Mouse (Mus musculus) Patski (cell line): Measurements from ENCODE around the gene Nek8. TPM values are rescaled to one million over a fixed set of nuclear protein-coding genes. Genes with fewer than 3 reads are reported as not detected.
A peak's percentile ranks its signal among the peaks of the same experiment; 100 is the strongest.

Source experiments
- ATAC-seq: fragments of 100-300 bp; one replicate; pipeline ENCODE4 v1.8.0; 2021
- CTCF ChIA-PET: fragments of 350-600 bp; sonication (Branson Sonifier 250); formaldehyde crosslinking; loops from one replicate; lab custom pipeline; 2022; ENCODE audit warnings: inconsistent platforms; lab: Charles Lee
- POLR2A ChIA-PET: fragments of 350-600 bp; sonication (Branson Sonifier 250); formaldehyde crosslinking; loops from one replicate; lab custom pipeline; 2022; ENCODE audit warnings: antibody characterized with exemption, inconsistent platforms; lab: Charles Lee
- DNase-seq: peaks from one replicate; pipeline ENCODE4 v3.0.0-alpha.2; 2011; ENCODE audit warnings: low read depth, low spot score
- H3K27me3 ChIP-seq: fragments of 371-371 bp; one replicate; pipeline ENCODE4 v1.5.1; 2021
- CTCF ChIP-seq: fragments of 100-300 bp; IDR thresholded peaks from one replicate; pipeline ENCODE4 v1.5.1; 2021
- in situ Hi-C: fragments of 300-500 bp; cut with MboI; formaldehyde crosslinking; loops from 3 replicates; pipeline ENCODE4 v1.11.1; 2018; ENCODE audit warnings: low pct_unique_long_range_greater_than_20kb, mixed read lengths
- polyA plus RNA-seq: library from polyadenylated mRNA; unstranded; gene quantifications from one replicate; pipeline ENCODE4 v1.2.3, GENCODE M21; 2021

Gene Nek8
- polyA plus RNA-seq, 1 experiment from 2014 or later, result 19.6 TPM

DNA sequence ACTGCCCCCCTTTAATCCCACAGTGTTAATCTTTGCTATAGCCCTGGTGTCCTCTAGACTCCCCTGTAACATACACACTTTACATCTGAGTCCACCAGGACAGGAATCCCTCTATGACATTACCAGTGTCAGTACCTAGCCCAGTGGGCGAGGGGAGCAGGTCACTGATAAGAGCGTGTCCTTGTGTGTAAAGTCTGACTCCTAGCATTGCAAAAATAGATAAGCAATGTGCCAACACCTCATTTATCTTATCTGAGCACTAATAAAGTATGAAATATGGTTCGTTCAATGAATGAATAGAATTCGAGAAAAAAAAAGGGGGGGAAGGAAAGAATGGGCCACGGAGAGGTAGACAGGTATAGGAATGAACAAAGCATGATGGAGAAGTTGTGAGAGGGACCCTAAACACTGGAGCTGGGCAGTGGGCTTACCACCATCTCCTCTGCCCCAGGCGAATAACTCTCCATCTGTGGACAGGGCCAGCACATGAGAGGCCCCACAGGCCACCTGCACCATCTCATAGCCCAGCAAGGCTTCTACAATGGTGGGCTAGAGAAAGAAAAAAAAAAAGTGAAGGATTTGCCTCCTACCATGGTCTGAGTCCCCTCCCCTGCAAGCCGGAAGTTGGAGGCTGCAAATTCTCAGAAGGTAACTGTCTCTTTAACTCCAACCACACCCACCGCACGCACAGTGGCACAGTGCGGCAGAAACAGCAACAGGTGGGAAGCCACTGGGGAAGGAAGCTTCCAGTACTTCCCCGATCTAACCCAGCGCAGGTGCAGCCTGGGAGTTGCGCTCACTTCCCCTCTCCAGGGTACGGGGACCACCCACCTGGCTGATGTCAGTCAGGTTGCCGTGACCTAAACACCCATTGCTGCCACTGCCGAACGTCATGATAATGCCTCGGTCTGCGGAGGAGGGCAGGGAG is 7.7 kb downstream of the Nek8 start:
- POLR2A ChIA-PET, result no interaction called here
- no peak for TF ChIP-seq CTCF
- in situ Hi-C loops, result no loop called here
- no peaks in the 10 kb centered on the region for H3K27me3 ChIP-seq
- ATAC-seq, result no peak
- no peak for DNase-seq
- CTCF ChIA-PET, result interaction anchor here (1.1 to 3.7 kb wide), 2 partner anchors 8 to 18 kb away, joined by 3 to 16 read pairs; partner anchors contain the start of genes Nek8 and Tlcd1

DNA sequence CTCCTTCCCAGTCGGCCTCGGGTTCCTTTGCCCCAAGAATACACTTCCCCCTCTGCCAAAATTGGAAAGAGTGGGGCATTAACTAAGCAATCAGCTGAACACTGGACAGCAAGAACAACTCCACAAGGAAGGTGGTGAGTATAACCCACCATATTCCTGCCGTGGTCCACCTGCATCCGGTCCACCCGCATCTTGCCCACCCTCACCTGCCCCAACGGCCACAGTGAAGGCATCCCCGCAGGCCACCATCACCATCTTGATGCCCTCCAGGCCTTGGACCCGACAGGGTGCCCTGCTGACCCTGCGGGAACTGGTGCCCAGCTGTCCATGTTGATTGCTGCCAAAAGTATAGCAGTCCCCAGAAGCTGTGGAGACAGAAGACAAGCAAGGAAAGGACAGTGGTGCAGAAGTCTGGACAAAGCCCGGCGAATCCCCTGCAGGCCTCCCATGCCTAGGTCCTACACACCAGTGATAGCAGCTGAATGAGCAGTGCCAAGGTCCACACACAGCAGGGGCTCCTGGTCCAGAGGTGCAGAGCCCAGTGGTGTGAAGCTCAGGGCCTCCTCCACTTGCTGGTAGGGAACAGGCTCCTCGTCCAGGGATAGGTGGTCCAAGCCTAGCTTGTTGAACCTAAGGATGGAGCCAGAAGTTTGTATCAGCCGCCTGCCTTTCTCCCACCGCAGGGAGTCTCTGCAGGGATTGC is 9.1 kb downstream of the Nek8 start:
- CTCF ChIA-PET, result interaction anchor here (1.1 to 3.7 kb wide), 2 partner anchors 9 to 16 kb away, joined by 3 to 16 read pairs; partner anchors contain the start of genes Nek8 and Tlcd1
- DNase-seq (no peak), ATAC-seq (no peak)
- in situ Hi-C loops, result no loop called here
- POLR2A ChIA-PET, result interaction anchor here (0.6 kb wide), 1 partner anchor 10 kb away, joined by 3 read pairs; no protein-coding TSS in a partner anchor
- no peaks in the 10 kb centered on the region for H3K27me3 ChIP-seq
- no peak for TF ChIP-seq CTCF

DNA sequence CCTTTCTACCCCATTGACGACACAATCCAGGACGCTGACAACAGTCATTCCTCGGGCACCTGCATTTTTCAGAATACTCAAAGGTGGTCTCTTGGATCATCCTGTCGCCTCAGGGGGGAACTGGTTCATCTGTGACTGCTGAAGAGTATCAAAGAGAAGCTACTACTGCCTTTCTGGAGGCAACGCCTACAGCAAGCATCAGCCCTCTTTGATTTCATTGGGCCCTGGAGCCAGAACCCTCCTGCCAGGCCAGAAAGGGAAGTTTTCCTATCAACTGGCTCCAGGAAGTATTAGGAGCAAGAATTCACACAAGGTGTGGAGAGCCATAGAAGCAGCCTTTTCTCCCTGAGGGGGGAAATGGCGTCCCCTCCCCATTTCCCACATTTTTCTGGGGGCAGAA is 9.8 kb downstream of the Nek8 start:
- no peaks in the 10 kb centered on the region for H3K27me3 ChIP-seq
- ChIA-PET POLR2A (interaction anchor here (4.8 kb wide), 1 partner anchor 9 kb away, joined by 50 read pairs; the partner anchor contains the start of genes Nek8 and Tlcd1), CTCF (interaction anchor here (3.7 kb wide), 1 partner anchor 10 kb away, joined by 16 read pairs; the partner anchor contains the start of genes Nek8 and Tlcd1)
- no peak for ATAC-seq
- TF ChIP-seq CTCF, result no peak
- DNase-seq, result no peak
- in situ Hi-C loops, result no loop called here

DNA sequence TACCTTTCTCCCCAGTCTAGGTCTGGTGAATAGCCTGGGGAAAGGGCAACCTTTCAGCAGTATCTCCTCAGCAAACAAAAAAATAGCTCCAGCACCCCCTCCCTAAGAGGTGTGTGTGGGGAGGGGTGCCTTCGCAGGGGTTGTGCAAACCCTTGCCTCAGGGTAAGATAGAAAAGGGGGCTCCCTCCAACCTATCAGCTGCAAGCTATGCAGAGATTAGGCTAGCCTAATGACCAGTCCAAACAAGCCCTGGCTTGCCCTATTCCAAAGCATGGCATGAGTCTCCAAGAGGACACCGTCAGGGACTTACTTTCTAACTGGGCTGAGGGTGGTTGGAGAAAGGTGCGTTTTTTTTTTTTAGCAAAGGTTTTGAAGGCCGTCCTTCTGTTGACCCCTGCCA is 10.3 kb downstream of the Nek8 start:
- in situ Hi-C loops, result no loop called here
- no peak for ATAC-seq
- no peak for TF ChIP-seq CTCF
- ChIA-PET CTCF (interaction anchor here (3.7 kb wide), 1 partner anchor 11 kb away, joined by 16 read pairs; the partner anchor contains the start of genes Nek8 and Tlcd1), POLR2A (interaction anchor here (4.8 kb wide), 1 partner anchor 9 kb away, joined by 50 read pairs; the partner anchor contains the start of genes Nek8 and Tlcd1)
- H3K27me3 ChIP-seq, result no peaks in the 10 kb centered on the region
- DNase-seq, result no peak

DNA sequence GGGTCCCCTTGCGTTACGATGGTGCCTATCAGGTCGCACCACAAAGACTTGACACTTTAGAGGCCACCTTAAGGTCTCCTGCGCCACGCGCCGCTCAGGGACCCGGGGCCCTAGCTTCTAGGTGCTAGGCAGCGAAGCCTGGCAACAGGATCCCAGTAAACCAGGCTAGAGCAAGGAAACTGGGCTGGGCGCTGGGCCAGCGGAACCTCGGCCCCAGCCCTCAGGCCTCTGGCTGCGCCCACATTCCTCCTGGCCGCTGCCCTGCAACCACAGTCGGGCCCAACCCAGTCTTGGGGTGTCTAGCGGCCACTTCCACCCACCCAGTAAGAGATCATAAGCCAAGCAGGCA is 10.7 kb downstream of the Nek8 start:
- in situ Hi-C loops, result no loop called here
- CTCF ChIA-PET, result interaction anchor here (3.7 kb wide), 1 partner anchor 11 kb away, joined by 16 read pairs; the partner anchor contains the start of genes Nek8 and Tlcd1
- POLR2A ChIA-PET, result interaction anchor here (4.8 kb wide), 1 partner anchor 10 kb away, joined by 50 read pairs; the partner anchor contains the start of genes Nek8 and Tlcd1
- peak; percentile 48 for ATAC-seq
- DNase-seq, result no peak
- no peaks in the 10 kb centered on the region for H3K27me3 ChIP-seq
- no peak for TF ChIP-seq CTCF

DNA sequence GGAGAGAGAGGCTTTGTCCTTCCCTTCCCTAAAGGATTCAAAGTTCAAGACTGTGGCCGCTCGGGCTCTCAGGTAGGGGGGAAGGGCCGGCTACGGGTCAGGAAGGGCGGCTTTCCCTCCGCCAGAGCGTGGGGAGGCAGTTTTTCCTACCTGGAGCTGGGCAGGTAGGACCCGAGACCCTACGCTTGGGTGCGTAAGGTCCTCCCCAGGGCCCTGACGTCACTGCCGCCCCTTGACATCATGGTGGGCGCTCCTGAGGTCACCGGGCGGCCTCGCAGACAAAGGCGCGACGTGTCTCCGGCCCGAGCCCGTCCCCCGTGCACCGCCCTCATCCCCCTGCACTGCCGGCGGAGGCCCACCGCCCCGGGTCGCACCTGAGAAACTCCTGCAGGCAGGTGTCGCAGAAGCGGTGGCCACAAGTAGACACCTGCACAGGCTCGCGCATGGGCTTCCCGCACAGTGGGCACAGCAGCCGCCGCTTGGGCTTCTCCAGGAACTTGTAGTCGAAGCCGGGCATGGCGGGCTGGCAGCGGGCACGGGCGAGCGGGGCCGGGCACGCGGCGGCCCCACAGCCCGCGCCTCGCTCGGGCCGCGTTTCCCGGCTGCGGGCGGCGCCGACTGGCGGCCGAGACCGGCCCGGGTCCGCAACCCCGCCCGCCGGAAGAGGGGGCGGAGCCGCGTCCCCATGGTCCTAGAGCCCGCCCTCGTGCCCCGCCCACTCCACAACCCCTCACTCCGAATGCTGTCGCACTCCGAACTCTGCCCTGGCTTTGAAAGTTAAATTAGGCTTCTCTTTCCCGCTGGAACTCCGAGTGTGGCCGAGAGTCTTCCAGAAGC is 11.3 kb downstream of the Nek8 start, which contains the start of gene Traf4:
TSS of gene Traf4 (minus strand) at position 666 of the 837 bp plus-strand sequence.
- no peak for TF ChIP-seq CTCF
- peak; percentile 47 for ATAC-seq
- no peaks in the 10 kb centered on the region for H3K27me3 ChIP-seq
- DNase-seq, result no peak
- POLR2A ChIA-PET, result interaction anchor here (0.6 to 4.8 kb wide), 2 partner anchors 10 to 386 kb away, joined by 3 to 50 read pairs; partner anchors contain the start of genes Nek8 and Tlcd1
- CTCF ChIA-PET, result interaction anchor here (2.0 to 3.7 kb wide), 2 partner anchors 11 to 12 kb away, joined by 9 to 16 read pairs; partner anchors contain the start of genes Nek8 and Tlcd1
- in situ Hi-C loops, result no loop called here

DNA sequence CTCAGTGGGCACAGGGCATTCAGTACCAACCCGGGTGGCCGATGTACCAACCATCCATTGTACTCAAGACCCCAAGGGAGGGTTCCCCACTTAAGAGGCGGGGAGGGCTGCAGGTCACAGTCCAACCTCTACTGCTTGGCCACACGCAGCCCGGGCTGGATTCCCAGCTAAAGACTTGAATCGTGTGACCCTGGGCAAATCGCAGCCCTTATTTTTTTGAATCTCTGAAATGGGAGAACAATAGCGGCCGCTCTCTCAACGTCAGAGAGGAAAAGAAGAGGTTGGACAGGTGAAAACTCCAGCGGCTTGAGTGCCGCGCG is 11.9 kb downstream of the Nek8 start:
- in situ Hi-C loops, result no loop called here
- ChIA-PET CTCF (interaction anchor here (1.2 to 2.0 kb wide), 2 partner anchors 11 to 13 kb away, joined by 6 to 9 read pairs; partner anchors contain the start of genes Nek8 and Tlcd1), POLR2A (interaction anchor here (4.8 kb wide), 1 partner anchor 11 kb away, joined by 50 read pairs; the partner anchor contains the start of genes Nek8 and Tlcd1)
- H3K27me3 ChIP-seq, result no peaks in the 10 kb centered on the region
- no peak for DNase-seq
- no peak for TF ChIP-seq CTCF
- no peak for ATAC-seq

DNA sequence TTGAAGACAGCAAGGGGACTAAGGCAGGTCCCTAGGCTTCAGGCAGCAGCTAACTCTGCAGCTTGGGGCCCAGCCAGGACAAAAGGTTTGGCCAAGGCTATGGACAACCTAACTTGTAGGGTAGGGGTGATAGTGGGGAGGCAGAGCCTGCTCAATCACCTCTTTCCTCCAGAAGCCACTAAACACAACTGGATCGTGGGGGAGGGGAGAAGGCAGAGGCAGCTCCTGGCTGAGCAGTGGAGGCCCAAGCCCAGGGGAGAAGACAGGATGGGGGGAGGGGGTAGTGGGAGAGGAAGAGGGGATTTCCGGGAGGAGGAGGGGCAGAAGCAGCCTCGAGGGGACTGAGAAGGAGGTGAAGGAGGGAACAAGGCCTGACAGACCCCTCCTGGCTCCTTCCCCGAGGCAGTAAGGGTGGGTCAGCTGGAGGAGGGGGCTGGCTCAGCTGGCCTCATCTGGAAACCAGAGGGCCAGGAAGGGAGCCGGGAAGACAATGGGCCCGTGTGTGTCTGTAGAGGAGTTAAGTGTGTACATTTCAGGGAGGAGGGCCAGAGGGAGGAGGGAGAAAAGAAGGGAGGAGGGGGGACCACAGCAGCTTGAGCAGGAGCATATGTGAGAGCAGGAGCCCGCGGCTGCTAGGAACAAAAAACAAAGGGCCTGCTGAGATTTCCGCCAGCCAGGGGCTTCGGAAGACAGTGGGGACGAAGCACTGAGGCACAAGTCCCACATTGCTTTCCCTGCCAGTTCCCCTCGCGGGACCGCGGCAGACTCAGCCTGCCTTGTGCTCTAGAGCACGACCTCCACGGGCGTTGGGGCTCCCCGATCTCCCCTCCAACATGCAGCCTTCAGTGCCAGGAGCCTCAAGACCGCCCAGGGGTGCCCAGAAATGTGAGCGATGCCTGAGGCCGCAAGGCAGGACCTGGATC is 12.5 kb downstream of the Nek8 start:
- ATAC-seq (no peak), DNase-seq (no peak)
- in situ Hi-C loops, result no loop called here
- H3K27me3 ChIP-seq, result no peaks in the 10 kb centered on the region
- no peak for TF ChIP-seq CTCF
- ChIA-PET POLR2A (interaction anchor here (0.7 to 4.8 kb wide), 5 partner anchors 8 to 118 kb away, joined by 3 to 50 read pairs (median 3); partner anchors contain the start of genes Nek8 and Tlcd1), CTCF (interaction anchor here (1.2 to 2.0 kb wide), 2 partner anchors 12 to 14 kb away, joined by 6 to 9 read pairs; partner anchors contain the start of genes Nek8 and Tlcd1)
